Mouse (Mus musculus): ENCODE measurements around the gene Rps6ka5. TPM values are rescaled to one million over a fixed set of nuclear protein-coding genes. Genes with fewer than 3 reads are reported as not detected.

Gene Rps6ka5
- polyA plus RNA-seq, 2 experiments = 1.2 to 1.4 TPM

GRCm38 (mm10) chr12:100575739-100576138 lies 151.0 kb downstream of the Rps6ka5 start:
- H3K4me2 ChIP-seq (ENCODE audit: low read depth) = no peak overlapping the region
- no peak overlapping the region for H3K27ac ChIP-seq
- no peaks in the 10 kb centered on the region for H3K9me3 ChIP-seq (ENCODE audit: control insufficient read depth, low read length)
- H3K4me1 ChIP-seq (replicated peaks; ENCODE audit: control insufficient read depth in 2 of 2, insufficient read depth in 2 of 2, low read length in 1 of 2) = no peaks in the 10 kb centered on the region
- TF ChIP-seq EP300 (IDR thresholded peaks at IDR 0.05; ENCODE audit: low read depth) (no peak), CTCF (IDR thresholded peaks at IDR 0.05; ENCODE audit: low read depth) (no peak)
- H3K36me3 ChIP-seq (replicated peaks; ENCODE audit: control insufficient read depth, insufficient read depth, low read depth) = no peaks in the 10 kb centered on the region
- no peak overlapping the region for H3K9ac ChIP-seq (replicated peaks)
- ATAC-seq (ENCODE audit: insufficient read depth) (no peak), DNase-seq (ENCODE audit: low read depth in 3 of 3, low spot score in 3 of 3) (no peak)
- H3K4me3 ChIP-seq (ENCODE audit: insufficient read depth in 1 of 2, low read depth in 2 of 2, low read length in 2 of 2) = no peak overlapping the region
- WGBS (ENCODE audit: insufficient replicate concordance) = 76% methylated on average over 3 of the region's 3 CpGs
- no peaks in the 10 kb centered on the region for H3K27me3 ChIP-seq (ENCODE audit: control insufficient read depth, insufficient read depth, low read length)

GRCm38 (mm10) chr12:100570522-100571072 lies 156.2 kb downstream of the Rps6ka5 start:
- WGBS (ENCODE audit: insufficient replicate concordance) = 82% methylated on average over 12 of the region's 12 CpGs
- no peak for ATAC-seq (ENCODE audit: insufficient read depth)
- H3K9ac ChIP-seq (replicated peaks) = no peak overlapping the region
- H3K27ac ChIP-seq = no peak overlapping the region
- no peak overlapping the region for H3K4me3 ChIP-seq (ENCODE audit: insufficient read depth in 1 of 2, low read depth in 2 of 2, low read length in 2 of 2)
- no peaks in the 10 kb centered on the region for H3K27me3 ChIP-seq (ENCODE audit: control insufficient read depth, insufficient read depth, low read length)
- no peaks in the 10 kb centered on the region for H3K36me3 ChIP-seq (replicated peaks; ENCODE audit: control insufficient read depth, insufficient read depth, low read depth)
- no peak for DNase-seq (ENCODE audit: low read depth in 3 of 3, low spot score in 3 of 3)
- H3K9me3 ChIP-seq (ENCODE audit: control insufficient read depth, low read length) = no peaks in the 10 kb centered on the region
- no peaks in the 10 kb centered on the region for H3K4me1 ChIP-seq (replicated peaks; ENCODE audit: control insufficient read depth in 2 of 2, insufficient read depth in 2 of 2, low read length in 1 of 2)
- TF ChIP-seq EP300 (IDR thresholded peaks at IDR 0.05; ENCODE audit: low read depth) = no peak
- no peak for TF ChIP-seq CTCF (IDR thresholded peaks at IDR 0.05; ENCODE audit: low read depth)
- no peak overlapping the region for H3K4me2 ChIP-seq (ENCODE audit: low read depth)

GRCm38 (mm10) chr12:100568831-100569230 lies 158.0 kb downstream of the Rps6ka5 start:
- H3K4me3 ChIP-seq (ENCODE audit: insufficient read depth in 1 of 2, low read depth in 2 of 2, low read length in 2 of 2) = no peak overlapping the region
- ATAC-seq (ENCODE audit: insufficient read depth) (no peak), DNase-seq (ENCODE audit: low read depth in 3 of 3, low spot score in 3 of 3) (no peak)
- no peaks in the 10 kb centered on the region for H3K27me3 ChIP-seq (ENCODE audit: control insufficient read depth, insufficient read depth, low read length)
- TF ChIP-seq EP300 (IDR thresholded peaks at IDR 0.05; ENCODE audit: low read depth) = no peak
- no peak for TF ChIP-seq CTCF (IDR thresholded peaks at IDR 0.05; ENCODE audit: low read depth)
- 75% methylated on average over 7 of the region's 7 CpGs for WGBS (ENCODE audit: insufficient replicate concordance)
- H3K9me3 ChIP-seq (ENCODE audit: control insufficient read depth, low read length) = no peaks in the 10 kb centered on the region
- H3K4me2 ChIP-seq (ENCODE audit: low read depth) = no peak overlapping the region
- no peaks in the 10 kb centered on the region for H3K36me3 ChIP-seq (replicated peaks; ENCODE audit: control insufficient read depth, insufficient read depth, low read depth)
- H3K27ac ChIP-seq = no peak overlapping the region
- H3K4me1 ChIP-seq (replicated peaks; ENCODE audit: control insufficient read depth in 2 of 2, insufficient read depth in 2 of 2, low read length in 1 of 2) = no peaks in the 10 kb centered on the region
- H3K9ac ChIP-seq (replicated peaks) = no peak overlapping the region

GRCm38 (mm10) chr12:100568105-100568504 lies 158.7 kb downstream of the Rps6ka5 start:
- Histone ChIP-seq H3K36me3 (replicated peaks; ENCODE audit: control insufficient read depth, insufficient read depth, low read depth) (no peaks in the 10 kb centered on the region), H3K27ac (no peak overlapping the region), H3K27me3 (ENCODE audit: control insufficient read depth, insufficient read depth, low read length) (no peaks in the 10 kb centered on the region), H3K4me1 (replicated peaks; ENCODE audit: control insufficient read depth in 2 of 2, insufficient read depth in 2 of 2, low read length in 1 of 2) (no peaks in the 10 kb centered on the region), H3K4me3 (ENCODE audit: insufficient read depth in 1 of 2, low read depth in 2 of 2, low read length in 2 of 2) (no peak overlapping the region), H3K9ac (replicated peaks) (no peak overlapping the region), H3K9me3 (ENCODE audit: control insufficient read depth, low read length) (no peaks in the 10 kb centered on the region), H3K4me2 (ENCODE audit: low read depth) (no peak overlapping the region)
- ATAC-seq (ENCODE audit: insufficient read depth) (no peak), DNase-seq (ENCODE audit: low read depth in 3 of 3, low spot score in 3 of 3) (no peak)
- no peak for TF ChIP-seq EP300 (IDR thresholded peaks at IDR 0.05; ENCODE audit: low read depth)
- no peak for TF ChIP-seq CTCF (IDR thresholded peaks at IDR 0.05; ENCODE audit: low read depth)
- WGBS (ENCODE audit: insufficient replicate concordance) = 53% methylated on average over 6 of the region's 6 CpGs

GRCm38 (mm10) chr12:100567627-100568026 lies 159.2 kb downstream of the Rps6ka5 start:
- TF ChIP-seq CTCF (IDR thresholded peaks at IDR 0.05; ENCODE audit: low read depth) (no peak), EP300 (IDR thresholded peaks at IDR 0.05; ENCODE audit: low read depth) (no peak)
- no peaks in the 10 kb centered on the region for H3K4me1 ChIP-seq (replicated peaks; ENCODE audit: control insufficient read depth in 2 of 2, insufficient read depth in 2 of 2, low read length in 1 of 2)
- no peak overlapping the region for H3K27ac ChIP-seq
- no peaks in the 10 kb centered on the region for H3K9me3 ChIP-seq (ENCODE audit: control insufficient read depth, low read length)
- no peak for DNase-seq (ENCODE audit: low read depth in 3 of 3, low spot score in 3 of 3)
- WGBS (ENCODE audit: insufficient replicate concordance) = 55% methylated on average over 3 of the region's 3 CpGs
- H3K27me3 ChIP-seq (ENCODE audit: control insufficient read depth, insufficient read depth, low read length) = no peaks in the 10 kb centered on the region
- H3K9ac ChIP-seq (replicated peaks) = no peak overlapping the region
- H3K4me2 ChIP-seq (ENCODE audit: low read depth) = no peak overlapping the region
- H3K36me3 ChIP-seq (replicated peaks; ENCODE audit: control insufficient read depth, insufficient read depth, low read depth) = no peaks in the 10 kb centered on the region
- H3K4me3 ChIP-seq (ENCODE audit: insufficient read depth in 1 of 2, low read depth in 2 of 2, low read length in 2 of 2) = no peak overlapping the region
- no peak for ATAC-seq (ENCODE audit: insufficient read depth)
